Mouse (Mus musculus): ENCODE results near the gene Ift46. TPM values are rescaled to one million over a fixed set of nuclear protein-coding genes. Genes with fewer than 3 reads are reported as not detected.
A peak's percentile ranks its signal among the peaks of the same experiment; 100 is the strongest.

Ift46 gene
- polyA plus RNA-seq, 1 experiment from 2014 or later = 65.7 TPM

DNA sequence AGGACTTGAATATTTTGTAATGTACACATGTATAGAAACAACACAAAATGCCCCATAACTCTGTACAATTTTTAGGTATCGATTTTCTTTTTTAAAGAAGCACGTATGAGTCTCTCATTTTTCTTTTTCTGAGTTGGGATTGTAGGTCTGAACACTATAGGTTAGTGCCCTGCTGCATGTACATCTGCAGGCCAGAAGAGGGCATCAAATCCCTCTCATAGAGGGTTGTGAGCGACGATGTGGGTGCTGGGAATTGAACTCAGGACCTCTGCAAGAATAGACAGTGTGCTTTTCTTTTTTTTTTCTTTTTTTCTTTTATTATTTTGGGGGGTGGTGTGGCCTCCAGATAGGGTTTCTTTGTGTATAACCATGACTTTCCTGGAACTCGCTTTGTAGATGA lies 3.7 kb downstream of the Ift46 start:
- H3K36me3 ChIP-seq (ENCODE audit: inconsistent target) = no peaks in the 10 kb centered on the region
- H3K79me2 ChIP-seq (ENCODE audit: inconsistent target) = peaks cover 18% of the 10 kb centered on the region
- 97% methylated on average over 5 of the region's 5 CpGs for WGBS (ENCODE audit: missing documents)
- H3K27ac ChIP-seq = no peak overlapping the region
- H3K4me3 ChIP-seq (ENCODE audit: inconsistent target) = no peak overlapping the region

DNA sequence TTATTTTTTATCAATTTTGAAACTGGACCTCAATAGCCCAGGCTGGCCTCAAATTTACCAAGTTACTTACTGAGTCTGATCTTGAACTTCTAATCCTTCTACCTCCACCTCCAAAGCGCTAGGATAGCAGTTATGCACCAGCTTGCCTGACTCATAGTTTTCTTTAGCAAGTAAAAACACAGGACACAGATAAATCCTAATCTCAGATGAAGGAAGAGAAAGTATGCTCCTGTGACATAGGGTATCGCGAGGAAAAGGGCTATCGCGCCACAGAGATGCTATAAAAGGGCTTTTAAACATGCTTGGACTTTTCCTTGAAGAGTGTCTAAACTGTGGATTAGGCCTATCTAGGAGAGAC lies 4.7 kb downstream of the Ift46 start:
- Histone ChIP-seq H3K27ac (no peak overlapping the region), H3K79me2 (ENCODE audit: inconsistent target) (peaks cover 9% of the 10 kb centered on the region; the same call in 1 of the 2 replicates), H3K4me3 (ENCODE audit: inconsistent target) (no peak overlapping the region), H3K36me3 (ENCODE audit: inconsistent target) (no peaks in the 10 kb centered on the region)
- 38% methylated on average over 5 of the region's 5 CpGs for WGBS (ENCODE audit: missing documents)

DNA sequence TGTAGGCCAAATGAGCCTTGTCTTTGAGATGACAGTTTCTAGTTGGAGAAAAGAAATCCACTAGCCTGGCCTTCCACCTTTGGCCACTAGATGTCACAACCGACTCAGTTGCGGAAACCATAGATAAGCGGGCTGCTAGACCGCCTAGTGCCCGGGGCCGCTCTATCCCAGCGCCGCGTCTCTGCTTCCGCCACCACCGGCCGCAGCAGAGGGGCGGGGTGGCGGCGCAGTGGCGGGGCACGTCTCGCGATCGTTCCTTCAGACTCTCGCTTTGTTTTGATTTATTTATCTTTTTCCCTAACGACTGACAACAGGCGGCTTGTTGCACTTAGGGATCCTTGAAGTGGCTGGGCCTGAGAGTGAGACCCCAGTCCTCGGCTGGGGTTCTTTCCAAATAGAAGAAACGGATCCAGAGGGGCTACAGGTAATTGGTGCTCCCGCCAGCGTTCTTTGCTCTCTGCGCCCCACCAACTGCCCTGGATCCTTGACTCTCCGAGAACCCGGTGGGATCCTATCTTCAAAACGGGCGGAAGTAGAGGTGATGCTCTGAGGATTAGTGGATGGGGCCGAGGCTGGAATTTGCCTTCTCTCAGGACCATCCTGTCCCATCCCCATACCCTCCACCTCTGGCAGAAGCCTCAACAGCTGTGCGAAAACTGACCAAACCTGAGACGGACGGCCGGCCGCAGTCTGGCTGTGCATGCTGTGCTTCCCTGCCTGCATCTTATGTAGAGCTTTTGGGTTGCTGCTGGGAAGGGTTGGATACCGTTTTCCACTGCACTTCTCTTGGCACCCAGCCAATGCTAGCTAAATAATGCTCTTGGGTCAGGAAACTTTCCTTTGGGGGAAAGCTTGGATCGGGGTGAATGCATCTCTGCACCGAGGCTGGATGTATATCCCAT lies 5.3 kb downstream of the Ift46 start:
- H3K36me3 ChIP-seq (ENCODE audit: inconsistent target) = 0 out of 2 replicates have a peak, but pooled peaks cover 2% of the 10 kb centered on the region
- WGBS (ENCODE audit: missing documents) = under 1% methylated on average over 41 of the region's 41 CpGs
- peak overlapping the region; percentile 99 for H3K4me3 ChIP-seq (ENCODE audit: inconsistent target)
- H3K79me2 ChIP-seq (ENCODE audit: inconsistent target) = peaks cover 9% of the 10 kb centered on the region; the same call in 1 of the 2 replicates
- peak overlapping the region; percentile 69 for H3K27ac ChIP-seq

DNA sequence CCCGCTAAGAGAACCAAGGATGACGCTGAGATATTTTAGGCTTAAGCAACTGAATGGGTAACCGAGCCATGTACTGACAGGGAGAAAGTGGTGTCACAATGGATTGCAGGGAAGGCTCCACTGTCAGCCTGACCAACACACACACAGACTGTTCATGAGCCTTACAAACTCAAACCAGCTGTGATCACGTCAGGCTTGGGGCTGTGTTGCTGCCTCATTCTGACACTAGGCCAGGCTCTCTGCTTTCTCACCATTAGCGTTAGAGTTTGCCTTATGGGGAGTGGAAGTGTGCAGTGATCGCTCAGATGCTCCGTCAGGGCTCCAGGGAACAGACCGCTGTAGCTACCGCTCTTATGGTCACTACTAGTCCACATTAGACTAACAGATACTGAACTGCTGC lies 25.1 kb downstream of the Ift46 start:
- H3K36me3 ChIP-seq (ENCODE audit: inconsistent target) = peaks cover 28% of the 10 kb centered on the region; the same call in 1 of the 2 replicates
- H3K27ac ChIP-seq = no peak overlapping the region
- no peak overlapping the region for H3K4me3 ChIP-seq (ENCODE audit: inconsistent target)
- no peaks in the 10 kb centered on the region for H3K79me2 ChIP-seq (ENCODE audit: inconsistent target)
- WGBS (ENCODE audit: missing documents) = 91% methylated on average over 7 of the region's 9 CpGs

DNA sequence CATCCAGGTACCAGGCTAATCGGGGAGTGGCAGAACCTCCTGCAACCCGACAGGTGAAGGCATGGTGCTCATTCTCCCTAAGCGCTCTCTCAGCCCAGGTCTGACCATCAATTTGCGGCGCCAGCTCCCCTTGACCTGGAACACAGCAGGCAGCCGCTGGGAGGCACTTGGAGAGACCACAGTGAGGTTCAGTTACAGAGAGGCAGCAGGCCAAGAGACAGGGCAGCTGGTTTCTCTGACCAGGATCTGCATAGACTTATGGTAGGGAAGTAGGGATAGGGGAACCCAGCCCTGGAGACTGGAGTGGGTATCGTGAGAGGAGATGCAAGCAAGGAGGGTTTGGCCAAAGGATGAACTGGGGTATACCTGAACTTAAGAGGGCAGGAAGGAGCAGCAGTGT lies 30.6 kb downstream of the Ift46 start:
- Histone ChIP-seq H3K36me3 (ENCODE audit: inconsistent target) (no peaks in the 10 kb centered on the region), H3K27ac (no peak overlapping the region), H3K79me2 (ENCODE audit: inconsistent target) (no peaks in the 10 kb centered on the region), H3K4me3 (ENCODE audit: inconsistent target) (no peak overlapping the region)
- 79% methylated on average over 7 of the region's 7 CpGs for WGBS (ENCODE audit: missing documents)

DNA sequence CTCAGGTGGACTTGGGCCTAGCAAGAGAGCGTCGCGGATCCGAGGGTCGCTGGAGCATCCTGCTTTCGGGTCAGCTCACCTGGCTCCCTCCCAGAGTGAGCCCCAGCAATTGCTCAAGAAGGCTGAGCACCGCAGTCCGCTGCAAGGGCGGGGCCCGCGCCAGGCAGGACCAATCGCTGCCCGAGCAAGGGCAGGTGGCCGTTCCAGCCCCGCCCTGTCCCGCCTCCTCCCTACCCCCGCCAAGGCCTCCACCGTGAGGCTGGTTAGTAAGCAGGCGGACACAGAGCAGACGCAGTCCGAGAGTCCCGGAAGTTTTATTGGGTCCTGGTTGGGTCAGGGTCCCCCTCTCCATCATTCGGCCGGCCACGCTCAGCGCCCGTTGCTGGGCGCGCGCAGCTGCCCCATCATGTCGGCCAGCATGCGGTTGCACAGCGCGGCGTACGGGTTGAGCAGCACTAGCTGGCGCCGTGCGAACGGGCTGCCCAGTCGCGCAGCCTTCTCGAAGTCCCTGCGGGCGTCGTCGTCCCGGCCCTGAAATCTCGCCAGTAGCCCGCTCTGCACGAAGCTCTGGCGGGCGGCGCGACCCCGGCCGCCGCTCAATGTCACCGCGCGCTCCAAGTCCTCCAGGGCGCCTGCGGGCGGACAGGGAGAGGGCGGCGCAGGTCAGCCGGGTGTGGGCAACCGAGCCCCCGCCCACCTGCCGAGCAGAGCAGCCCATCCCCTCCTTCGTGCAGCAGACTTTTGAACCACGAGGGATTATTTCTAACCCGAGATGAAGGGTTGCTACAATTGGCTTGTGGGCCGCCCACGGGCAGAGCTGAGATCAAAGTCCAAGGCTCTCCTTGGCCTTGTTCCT lies 31.6 kb downstream of the Ift46 start, which contains the start of gene Tmem25:
Tmem25 (minus strand) TSS at position 206 of the 856 bp plus-strand sequence.
- H3K27ac ChIP-seq = no peak within 1 kb of the TSS

DNA sequence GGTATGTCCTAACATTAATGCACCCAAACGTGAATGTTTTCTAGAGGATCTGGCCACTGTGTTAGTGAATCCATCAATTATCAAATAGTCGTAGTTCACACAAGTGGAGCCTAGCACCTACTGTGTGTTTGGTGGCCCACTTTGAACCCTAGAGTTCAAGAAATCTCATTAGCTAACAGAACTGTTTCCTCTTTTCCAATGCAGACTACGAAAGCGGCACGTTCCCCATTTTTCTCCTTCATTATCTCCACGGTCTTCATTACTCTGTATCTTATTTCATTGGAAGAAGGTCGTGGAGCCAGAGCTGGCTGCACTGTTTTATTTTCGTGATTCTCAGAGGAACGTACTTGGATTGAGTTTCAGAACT lies 32.2 kb downstream of the Ift46 start:
- Histone ChIP-seq H3K27ac (no peak overlapping the region), H3K4me3 (ENCODE audit: inconsistent target) (no peak overlapping the region), H3K36me3 (ENCODE audit: inconsistent target) (peaks cover 5% of the 10 kb centered on the region; the same call in 1 of the 2 replicates), H3K79me2 (ENCODE audit: inconsistent target) (no peaks in the 10 kb centered on the region)
- 23% methylated on average over 9 of the region's 9 CpGs for WGBS (ENCODE audit: missing documents)

More for the DNA sequence above, 31.6 kb downstream of the Ift46 start, which contains the start of gene Tmem25:
- no peaks in the 10 kb centered on the region for H3K79me2 ChIP-seq (ENCODE audit: inconsistent target)
- H3K4me3 ChIP-seq (ENCODE audit: inconsistent target) = peak within 1 kb of the TSS; percentile 23; the same call in 1 of the 2 replicates
- 1% methylated on average over 75 of the region's 75 CpGs for WGBS (ENCODE audit: missing documents)
- H3K36me3 ChIP-seq (ENCODE audit: inconsistent target) = no peaks in the 10 kb centered on the region

DNA sequence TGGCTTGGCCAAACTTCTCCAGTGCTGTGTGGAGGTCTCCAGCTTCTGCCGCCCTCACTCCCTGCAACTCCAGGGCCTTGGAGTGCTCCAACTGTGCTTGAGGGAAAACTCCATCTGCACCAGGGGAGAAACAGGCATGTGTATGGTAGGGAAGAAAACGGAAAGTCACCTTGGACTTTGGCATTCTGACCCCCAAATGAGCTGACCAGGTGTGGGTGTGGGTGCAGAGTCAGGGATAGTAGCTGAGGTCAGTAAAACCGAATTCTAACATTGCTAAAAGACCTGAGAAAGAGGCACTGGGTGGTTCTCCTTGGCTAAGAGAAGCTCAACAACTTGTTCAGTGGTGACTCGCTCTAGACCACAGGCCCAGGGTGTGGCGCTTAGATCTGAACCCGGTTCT lies 34.0 kb downstream of the Ift46 start:
- H3K36me3 ChIP-seq (ENCODE audit: inconsistent target) = peaks cover 22% of the 10 kb centered on the region; the same call in 1 of the 2 replicates
- no peak overlapping the region for H3K4me3 ChIP-seq (ENCODE audit: inconsistent target)
- H3K79me2 ChIP-seq (ENCODE audit: inconsistent target) = no peaks in the 10 kb centered on the region
- H3K27ac ChIP-seq = no peak overlapping the region
- 60% methylated on average over 6 of the region's 6 CpGs for WGBS (ENCODE audit: missing documents)

DNA sequence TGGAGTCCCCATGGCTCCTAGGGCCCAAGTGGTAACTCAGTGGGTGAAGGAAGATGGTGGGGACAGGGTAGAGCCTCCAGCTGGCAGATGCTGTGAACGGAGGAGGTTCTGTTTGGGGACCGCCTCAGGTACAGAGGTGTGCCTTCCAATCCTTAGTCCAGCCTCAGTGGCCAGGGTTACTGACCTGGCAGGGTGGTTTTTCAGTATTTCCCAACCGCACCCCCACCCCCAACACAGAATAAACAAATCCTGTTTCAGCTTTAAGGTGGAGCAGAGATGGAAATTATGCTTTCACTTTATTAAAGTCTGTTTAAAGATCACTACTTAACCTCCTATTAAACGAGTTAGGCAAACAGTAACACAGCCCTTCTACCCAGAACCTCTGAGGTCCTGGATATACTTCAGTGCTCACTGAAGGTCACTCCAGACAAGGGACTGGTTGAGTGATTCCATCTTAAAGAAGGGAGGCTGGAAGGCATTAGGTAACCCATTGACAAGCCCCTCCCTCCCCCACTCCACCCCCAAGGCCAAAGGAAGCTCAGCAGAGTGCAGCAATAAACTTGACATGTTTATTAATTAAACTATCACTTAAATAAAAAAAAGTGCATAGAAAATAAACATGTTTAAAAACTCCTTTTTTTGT lies 35.2 kb downstream of the Ift46 start, which contains the start of gene Ttc36:
Ttc36 (minus strand) TSS at position 265 of the 643 bp plus-strand sequence.
- peaks cover 35% of the 10 kb centered on the region for H3K36me3 ChIP-seq (ENCODE audit: inconsistent target)

DNA sequence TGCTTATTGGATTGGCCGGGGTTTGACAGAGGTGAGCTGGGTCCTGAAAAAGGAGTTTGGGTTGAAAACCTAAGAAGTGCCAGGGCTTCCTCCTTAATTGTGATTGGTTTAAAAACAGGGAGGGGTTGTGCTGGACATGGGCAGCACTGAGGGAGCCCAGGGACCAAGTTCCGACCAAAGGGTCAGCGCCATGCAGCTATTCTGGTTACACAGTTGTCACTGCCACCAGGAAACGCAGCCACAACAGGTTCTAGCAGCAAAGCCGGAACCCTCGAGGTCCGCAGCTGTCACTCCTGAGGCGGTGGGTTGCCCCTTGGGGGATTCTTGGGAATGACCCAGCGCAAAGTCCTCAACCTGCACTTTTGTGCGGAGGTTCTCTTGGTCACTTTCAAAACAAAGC lies 37.0 kb downstream of the Ift46 start:
- no peaks in the 10 kb centered on the region for H3K79me2 ChIP-seq (ENCODE audit: inconsistent target)
- H3K27ac ChIP-seq = no peak overlapping the region
- H3K36me3 ChIP-seq (ENCODE audit: inconsistent target) = peaks cover 52% of the 10 kb centered on the region
- WGBS (ENCODE audit: missing documents) = 95% methylated on average over 10 of the region's 10 CpGs
- no peak overlapping the region for H3K4me3 ChIP-seq (ENCODE audit: inconsistent target)

More for the DNA sequence above, 35.2 kb downstream of the Ift46 start, which contains the start of gene Ttc36:
- no peak within 1 kb of the TSS for H3K4me3 ChIP-seq (ENCODE audit: inconsistent target)
- no peak within 1 kb of the TSS for H3K27ac ChIP-seq
- 84% methylated on average over 4 of the region's 4 CpGs for WGBS (ENCODE audit: missing documents)
- H3K79me2 ChIP-seq (ENCODE audit: inconsistent target) = no peaks in the 10 kb centered on the region

DNA sequence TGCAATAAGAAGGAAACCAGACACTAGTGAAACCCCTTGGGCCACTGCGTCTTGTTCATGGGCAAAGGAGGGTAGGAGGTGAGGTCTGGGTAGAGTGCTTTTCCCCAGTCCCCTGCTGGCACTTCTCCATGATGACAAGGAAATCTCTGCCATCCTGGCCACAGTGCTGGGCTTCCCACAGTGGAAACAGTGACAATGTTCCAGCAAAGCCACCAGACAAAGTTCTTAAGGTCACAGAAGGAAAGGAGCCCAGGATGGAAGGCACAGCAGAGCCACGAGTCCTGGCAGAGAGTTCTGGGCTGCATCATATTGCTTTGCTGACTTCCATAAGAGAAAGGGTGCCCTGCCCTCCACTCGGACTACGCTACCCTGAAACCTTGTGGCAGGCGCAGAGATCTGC lies 37.8 kb downstream of the Ift46 start:
- Histone ChIP-seq H3K36me3 (ENCODE audit: inconsistent target) (peaks cover 59% of the 10 kb centered on the region), H3K4me3 (ENCODE audit: inconsistent target) (no peak overlapping the region), H3K27ac (no peak overlapping the region), H3K79me2 (ENCODE audit: inconsistent target) (no peaks in the 10 kb centered on the region)
- WGBS (ENCODE audit: missing documents) = 91% methylated on average over 5 of the region's 5 CpGs

DNA sequence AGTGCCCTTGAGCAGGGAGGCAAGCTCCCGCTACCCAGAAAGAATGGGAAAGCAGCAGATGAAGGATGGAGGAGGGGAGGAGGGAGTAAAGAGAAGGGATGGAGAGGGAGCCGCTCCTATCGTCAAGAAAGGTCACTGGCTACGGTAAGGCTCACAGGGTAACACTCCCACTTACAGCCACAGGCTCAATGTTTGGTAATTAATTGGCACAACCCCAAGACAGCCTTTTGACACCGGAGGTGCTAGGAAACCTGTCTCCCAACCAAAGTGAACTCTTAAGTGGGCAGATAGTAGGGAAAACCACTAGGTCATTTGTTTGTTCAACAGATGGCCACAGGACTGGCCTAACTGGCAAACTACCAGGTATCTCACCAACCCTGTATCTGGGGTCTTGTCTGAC lies 39.4 kb downstream of the Ift46 start:
- Histone ChIP-seq H3K36me3 (ENCODE audit: inconsistent target) (peaks cover 73% of the 10 kb centered on the region), H3K4me3 (ENCODE audit: inconsistent target) (no peak overlapping the region), H3K79me2 (ENCODE audit: inconsistent target) (no peaks in the 10 kb centered on the region), H3K27ac (no peak overlapping the region)
- WGBS (ENCODE audit: missing documents) = 93% methylated on average over 5 of the region's 5 CpGs

DNA sequence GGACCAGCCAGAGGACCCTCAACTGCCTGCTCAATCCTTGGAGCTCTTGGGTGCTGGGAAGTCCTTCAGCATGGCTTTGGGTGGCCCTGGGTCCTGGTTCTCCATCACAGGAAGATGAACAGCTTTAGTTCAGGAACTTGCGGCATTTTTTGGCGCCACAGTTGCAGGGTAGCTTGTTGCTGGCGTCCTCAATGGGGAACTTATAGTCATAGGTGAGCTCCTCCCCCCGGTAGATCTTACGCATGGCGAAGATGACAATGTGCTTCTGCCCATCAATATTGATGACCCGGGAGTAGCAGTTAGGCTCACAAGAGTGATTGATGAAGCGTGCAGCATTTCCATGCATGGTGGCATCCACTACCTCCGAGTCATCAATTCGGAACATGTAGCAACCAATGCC lies 40.1 kb downstream of the Ift46 start:
- H3K27ac ChIP-seq = no peak overlapping the region
- 93% methylated on average over 10 of the region's 10 CpGs for WGBS (ENCODE audit: missing documents)
- no peak overlapping the region for H3K4me3 ChIP-seq (ENCODE audit: inconsistent target)
- no peaks in the 10 kb centered on the region for H3K79me2 ChIP-seq (ENCODE audit: inconsistent target)
- H3K36me3 ChIP-seq (ENCODE audit: inconsistent target) = peaks cover 79% of the 10 kb centered on the region

DNA sequence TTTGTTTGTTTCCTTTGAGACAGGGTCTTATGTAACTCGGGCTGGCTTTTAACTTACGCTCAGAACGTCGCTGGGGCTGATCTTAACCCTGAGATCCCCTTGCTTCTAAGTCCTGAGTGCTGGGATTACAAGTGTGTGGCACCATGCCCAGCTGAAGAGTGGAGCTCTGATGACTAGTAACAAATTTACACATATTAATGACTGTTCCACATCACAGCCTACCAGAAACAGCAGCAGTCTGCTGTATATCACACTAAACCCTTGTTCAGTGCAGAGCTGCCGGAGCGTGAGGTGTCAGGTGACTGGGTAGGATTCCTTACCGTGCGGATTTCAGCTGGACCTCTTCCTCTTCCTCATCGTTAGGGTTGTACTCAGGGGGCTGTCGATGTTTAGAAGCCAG lies 42.6 kb downstream of the Ift46 start:
- no peaks in the 10 kb centered on the region for H3K79me2 ChIP-seq (ENCODE audit: inconsistent target)
- no peak overlapping the region for H3K4me3 ChIP-seq (ENCODE audit: inconsistent target)
- H3K27ac ChIP-seq = no peak overlapping the region
- WGBS (ENCODE audit: missing documents) = 82% methylated on average over 10 of the region's 10 CpGs
- peaks cover 96% of the 10 kb centered on the region for H3K36me3 ChIP-seq (ENCODE audit: inconsistent target)
